Mouse (Mus musculus): ENCODE measurements at regions not wholly inside any gene's neighbourhood (a gene's known extent, or its start where the extent isn't known, plus 50 kb on each side); places are given as distances from the start of the nearest gene placed in this dataset.
A peak's percentile ranks its signal among the peaks of the same experiment; 100 is the strongest.
"Not testable (repeated sequence)": the region's sequence is repeated elsewhere in the genome, so short reads cannot be mapped to it uniquely, and the experiment has no call there.

DNA sequence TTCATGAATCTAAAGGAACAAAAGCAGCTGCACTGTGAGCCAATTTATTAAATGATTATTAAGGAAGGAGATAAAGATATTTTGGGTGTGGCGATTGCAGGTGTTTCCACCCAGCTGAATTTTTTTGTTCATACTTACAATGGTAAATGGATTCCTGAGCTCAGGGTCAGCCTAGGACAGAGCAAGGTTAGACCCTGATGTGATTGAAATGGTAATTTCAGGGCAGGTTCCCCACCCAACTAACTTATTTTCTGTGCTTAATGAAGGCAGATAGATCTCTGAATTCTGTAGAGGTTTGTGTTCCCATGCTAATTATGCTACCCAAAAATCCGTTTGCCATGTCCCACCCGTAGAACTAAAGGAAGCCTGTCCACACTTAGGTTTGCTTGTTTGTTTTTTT is 258.8 kb upstream of the St6gal2 start:
- intact Hi-C loops (cut with DNase I): no loop called here
- no peak for DNase-seq (ENCODE audit: extremely low spot score in 1 of 2, low spot score in 2 of 2)

- DNase-seq (ENCODE audit: extremely low spot score in 1 of 2, low spot score in 2 of 2): no peak
- intact Hi-C loops (cut with DNase I): no loop called here
These were observed 258.4 kb upstream of the St6gal2 start for GRCm38 (mm10) chr17:55186826-55187225.

- DNase-seq (ENCODE audit: extremely low spot score in 1 of 2, low spot score in 2 of 2): no peak
These were observed 238.6 kb upstream of the St6gal2 start for GRCm38 (mm10) chr17:55206585-55206984.

GRCm38 (mm10) chr17:55218176-55219099 is 226.7 kb upstream of the St6gal2 start:
- DNase-seq (ENCODE audit: extremely low spot score in 1 of 2, low spot score in 2 of 2); intact Hi-C loops (cut with DNase I): not testable (repeated sequence)

More at GRCm38 (mm10) chr17:55206585-55206984, 238.6 kb upstream of the St6gal2 start:
- intact Hi-C loops (cut with DNase I): no loop called here

- intact Hi-C loops (cut with DNase I): no loop called here
- peak in 1 of 2 experiments; percentile 1 for DNase-seq (ENCODE audit: extremely low spot score in 1 of 2, low spot score in 2 of 2)
These were observed 221.1 kb upstream of the St6gal2 start for GRCm38 (mm10) chr17:55224058-55224457.

DNA sequence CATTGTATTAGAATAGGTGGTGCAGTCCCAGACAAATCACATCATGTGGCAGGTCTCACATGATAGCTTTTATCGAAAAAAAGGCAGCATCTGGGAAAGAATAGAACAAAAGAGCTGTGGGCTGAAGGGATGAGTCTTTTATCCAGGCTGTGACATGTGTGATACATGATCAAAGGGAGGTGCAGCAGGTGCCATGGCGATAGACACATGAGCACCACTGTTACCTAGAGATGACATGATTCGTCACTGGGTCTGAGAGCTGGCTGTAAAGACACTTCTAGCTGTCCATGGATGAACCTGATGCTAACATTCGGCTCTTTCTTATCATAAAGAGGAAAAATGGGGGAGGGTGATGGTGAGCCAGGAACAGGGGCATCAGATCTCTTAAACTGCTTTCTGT is 210.9 kb upstream of the St6gal2 start:
- no peak for DNase-seq (ENCODE audit: extremely low spot score in 1 of 2, low spot score in 2 of 2)
- intact Hi-C loops (cut with DNase I): no loop called here

- intact Hi-C loops (cut with DNase I): no loop called here
- DNase-seq (ENCODE audit: extremely low spot score in 1 of 2, low spot score in 2 of 2): no peak
These were observed 182.5 kb upstream of the St6gal2 start for GRCm38 (mm10) chr17:55262638-55263037.

GRCm38 (mm10) chr17:55276541-55276940 is 168.6 kb upstream of the St6gal2 start:
- intact Hi-C loops (cut with DNase I): no loop called here
- no peak for DNase-seq (ENCODE audit: extremely low spot score in 1 of 2, low spot score in 2 of 2)

DNA sequence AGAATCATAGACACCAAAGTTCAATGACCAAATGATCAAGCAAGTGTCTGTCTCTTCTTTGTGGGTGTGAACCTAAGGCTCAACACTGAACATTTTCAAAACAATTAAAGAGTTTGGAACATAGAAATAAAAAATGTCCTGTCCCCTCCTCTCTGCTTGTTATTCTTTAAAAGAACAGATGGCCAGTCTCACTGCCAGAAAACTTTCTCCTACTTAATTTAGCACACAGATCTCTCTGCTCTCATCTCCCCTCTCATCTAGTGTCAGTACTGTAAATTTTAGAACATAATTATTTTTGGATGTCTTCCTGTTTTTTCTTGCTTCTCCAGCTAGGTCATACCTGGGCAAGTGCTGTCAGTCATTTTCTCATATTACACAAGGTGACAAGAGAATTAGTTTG is 163.9 kb upstream of the St6gal2 start:
- intact Hi-C loops (cut with DNase I): no loop called here
- DNase-seq (ENCODE audit: extremely low spot score in 1 of 2, low spot score in 2 of 2): peak in 1 of 2 experiments; percentile 54

- DNase-seq (ENCODE audit: extremely low spot score in 1 of 2, low spot score in 2 of 2): no peak
- intact Hi-C loops (cut with DNase I): no loop called here
These were observed 156.6 kb upstream of the St6gal2 start for GRCm38 (mm10) chr17:55288589-55288988.

DNA sequence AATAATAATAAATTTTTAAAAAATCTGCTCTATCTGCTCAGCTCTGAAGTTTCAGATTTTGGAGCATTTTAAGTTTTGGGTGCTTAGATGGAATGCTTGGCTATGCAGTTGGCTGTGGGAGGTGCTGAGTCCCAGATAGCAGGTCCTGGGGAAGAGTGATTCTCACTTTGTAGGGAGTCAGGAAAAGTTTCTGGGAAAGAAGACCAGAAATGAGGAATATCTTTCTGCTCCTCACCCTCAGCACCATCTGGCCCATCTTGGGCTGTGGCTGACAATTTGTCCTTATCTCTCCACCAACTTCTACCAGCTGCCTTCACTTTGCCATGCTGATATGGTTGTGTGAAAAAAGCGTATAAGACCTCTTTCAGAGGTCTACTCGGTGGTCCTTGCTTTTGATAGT is 152.5 kb upstream of the St6gal2 start:
- no peak for DNase-seq (ENCODE audit: extremely low spot score in 1 of 2, low spot score in 2 of 2)
- intact Hi-C loops (cut with DNase I): loop anchor here (10.0 kb wide), 1 partner anchor 152 kb away; the partner anchor contains the start of gene St6gal2

GRCm38 (mm10) chr17:55296701-55297100 is 148.5 kb upstream of the St6gal2 start:
- intact Hi-C loops (cut with DNase I): loop anchor here (10.0 kb wide), 1 partner anchor 148 kb away; the partner anchor contains the start of gene St6gal2
- DNase-seq (ENCODE audit: extremely low spot score in 1 of 2, low spot score in 2 of 2): no peak

GRCm38 (mm10) chr17:55298852-55299251 is 146.3 kb upstream of the St6gal2 start:
- intact Hi-C loops (cut with DNase I): loop anchor here (10.0 kb wide), 1 partner anchor 146 kb away; the partner anchor contains the start of gene St6gal2
- DNase-seq (ENCODE audit: extremely low spot score in 1 of 2, low spot score in 2 of 2): no peak

GRCm38 (mm10) chr17:55320959-55321358 is 124.2 kb upstream of the St6gal2 start:
- intact Hi-C loops (cut with DNase I): no loop called here
- DNase-seq (ENCODE audit: extremely low spot score in 1 of 2, low spot score in 2 of 2): no peak

DNA sequence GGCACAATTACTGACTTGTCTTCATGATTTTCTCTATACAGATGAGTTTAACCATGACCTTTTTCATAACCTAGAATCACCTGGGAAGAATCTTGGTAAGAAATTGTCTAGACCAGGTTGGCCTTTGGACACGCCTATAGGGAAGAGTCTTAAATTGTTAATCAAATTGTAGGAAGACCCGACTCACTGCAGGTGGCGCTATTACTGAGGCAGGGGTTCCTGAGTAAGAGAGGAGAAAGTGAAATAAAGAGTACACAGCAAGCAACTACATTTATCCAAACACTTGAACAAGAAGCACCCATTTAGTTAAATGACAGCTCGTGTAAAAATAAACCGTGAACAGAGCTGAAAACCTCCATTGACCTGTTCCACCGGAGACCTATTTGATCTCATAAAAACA is 85.9 kb upstream of the St6gal2 start:
- intact Hi-C loops (cut with DNase I): no loop called here

GRCm38 (mm10) chr17:55367064-55367463 is 78.1 kb upstream of the St6gal2 start:
- intact Hi-C loops (cut with DNase I): no loop called here
- no peak for DNase-seq (ENCODE audit: extremely low spot score in 1 of 2, low spot score in 2 of 2)

More for the DNA sequence above, 85.9 kb upstream of the St6gal2 start:
- DNase-seq (ENCODE audit: extremely low spot score in 1 of 2, low spot score in 2 of 2): no peak

DNA sequence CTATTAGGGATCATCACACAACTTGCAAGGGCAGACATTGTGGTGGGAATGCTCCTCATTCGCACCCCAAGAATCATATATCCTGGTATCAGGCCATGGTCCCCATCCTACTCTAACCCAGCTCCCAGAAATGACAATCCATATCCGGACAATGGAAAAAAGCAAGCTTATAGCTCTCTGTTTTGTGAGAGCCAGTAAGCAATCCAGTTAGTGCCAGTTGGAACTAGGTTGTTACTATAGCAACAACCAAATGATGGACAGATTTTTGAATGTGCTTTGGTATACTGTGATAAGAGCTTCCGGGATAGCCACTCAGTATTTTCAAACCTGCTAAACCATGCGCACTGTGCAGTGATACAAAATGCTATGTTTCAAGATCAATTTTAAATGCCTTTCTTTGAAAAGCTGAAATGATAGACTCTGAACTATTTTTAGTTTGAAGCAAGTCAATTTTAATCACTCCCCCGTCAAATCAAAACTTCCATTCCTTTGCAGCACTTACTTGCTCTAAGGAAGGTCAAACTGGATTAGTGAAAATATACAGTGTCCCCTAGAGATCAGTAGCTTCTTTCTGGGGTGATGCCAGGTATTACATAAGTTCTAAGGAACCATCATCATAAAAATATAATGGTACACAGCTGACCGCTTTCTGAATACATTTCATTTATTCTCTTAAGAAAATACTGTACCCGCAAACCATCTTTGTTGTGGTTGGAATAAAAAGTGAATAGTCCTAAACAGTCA is 77.5 kb upstream of the St6gal2 start:
- peak in 1 of 2 experiments; percentile 28 for DNase-seq (ENCODE audit: extremely low spot score in 1 of 2, low spot score in 2 of 2)

More for the DNA sequence above, 77.5 kb upstream of the St6gal2 start:
- intact Hi-C loops (cut with DNase I): no loop called here

Measured in left cerebral cortex, postnatal 10 days (tissue).